Mouse (Mus musculus) C2C12 (cell line): ENCODE data around the gene Gda. TPM values are rescaled to one million over a fixed set of nuclear protein-coding genes. Genes with fewer than 3 reads are reported as not detected.

Source experiments
- H3K27me3 ChIP-seq: one replicate; pipeline ENCODE4 v1.6.1; 2011; ENCODE audit not compliant: control insufficient read depth, insufficient read depth, insufficient read length
- H3K36me3 ChIP-seq: one replicate; pipeline ENCODE4 v1.6.1; 2011; ENCODE audit not compliant: control insufficient read depth, insufficient read depth
- H3K4me3 ChIP-seq: one replicate; pipeline ENCODE4 v1.5.1; 2011; ENCODE audit warnings: mild to moderate bottlenecking, control low read depth; ENCODE audit not compliant: poor library complexity, insufficient read depth, severe bottlenecking
- H3K79me2 ChIP-seq: one replicate; pipeline ENCODE4 v1.6.1; 2011; ENCODE audit not compliant: control insufficient read depth, insufficient read depth
- H3K79me3 ChIP-seq: one replicate; pipeline ENCODE4 v1.6.1; 2011; ENCODE audit warnings: low read depth, control low read depth
- H3ac ChIP-seq: one replicate; pipeline ENCODE3; 2011; ENCODE audit warnings: low read depth; ENCODE audit not compliant: control insufficient read depth, insufficient read length
- CEBPB ChIP-seq: IDR thresholded peaks from one replicate; pipeline ENCODE4 v1.6.1; 2011; ENCODE audit warnings: low read depth, mild to moderate bottlenecking, control low read depth, moderate library complexity
- CTCF ChIP-seq: IDR thresholded peaks from one replicate; pipeline ENCODE4 v1.5.1; 2011; ENCODE audit not compliant: control insufficient read depth, insufficient read depth, insufficient read length
- FOSL1 ChIP-seq: IDR thresholded peaks from one replicate; pipeline ENCODE4 v1.8.0; 2011; ENCODE audit warnings: mild to moderate bottlenecking, low read length; ENCODE audit not compliant: poor library complexity, insufficient read depth, severe bottlenecking
- MAX ChIP-seq: IDR thresholded peaks from one replicate; pipeline ENCODE4 v1.6.1; 2011; ENCODE audit warnings: mild to moderate bottlenecking, control low read depth
- MYOD1 ChIP-seq: IDR thresholded peaks from one replicate; pipeline ENCODE4 v1.6.1; 2011; ENCODE audit warnings: low read depth; ENCODE audit not compliant: control insufficient read depth, insufficient read length
- MYOG ChIP-seq: IDR thresholded peaks from one replicate; pipeline ENCODE4 v1.6.1; 2011; ENCODE audit not compliant: control insufficient read depth, insufficient read length; ENCODE audit errors: extremely low read depth
- USF1 ChIP-seq: IDR thresholded peaks from one replicate; pipeline ENCODE4 v1.6.1; 2011; ENCODE audit warnings: low read depth, mild to moderate bottlenecking, control low read depth, moderate library complexity
- polyA plus RNA-seq: library from polyadenylated mRNA; unstranded; fragments of >200 nt; fragmentation: generic; extraction: Trizol; gene quantifications from one replicate; pipeline ENCODE4 v1.2.1, GENCODE M21; 2012; ENCODE audit warnings: missing spikeins

The Gda gene
- polyA plus RNA-seq, 1 experiment = 0.14 TPM

GRCm38 (mm10) chr19:21472121-21472780, 994 bp downstream of the Gda start:
- Histone ChIP-seq H3K79me2 (no peaks in the 10 kb centered on the region), H3K4me3 (no peak overlapping the region), H3K36me3 (no peaks in the 10 kb centered on the region), H3K27me3 (no peaks in the 10 kb centered on the region), H3ac (no peak overlapping the region), H3K79me3 (no peaks in the 10 kb centered on the region)
- TF ChIP-seq USF1 = no peak
- TF ChIP-seq CTCF = no peak
- no peak for TF ChIP-seq MYOD1
- no peak for TF ChIP-seq FOSL1
- no peak for TF ChIP-seq CEBPB

- no peaks in the 10 kb centered on the region for H3K36me3 ChIP-seq
- H3K27me3 ChIP-seq = no peaks in the 10 kb centered on the region
- H3K79me2 ChIP-seq = no peaks in the 10 kb centered on the region
- TF ChIP-seq FOSL1 = no peak
- no peak for TF ChIP-seq MYOD1
- no peak for TF ChIP-seq MYOG
- no peak for TF ChIP-seq CEBPB
- TF ChIP-seq MAX = no peak
- TF ChIP-seq USF1 = no peak
- TF ChIP-seq CTCF = no peak
- H3K79me3 ChIP-seq = no peaks in the 10 kb centered on the region
- H3ac ChIP-seq = no peak overlapping the region
- H3K4me3 ChIP-seq = no peak overlapping the region
Measured at GRCm38 (mm10) chr19:21461221-21461960, 11.9 kb downstream of the Gda start.

- no peaks in the 10 kb centered on the region for H3K79me2 ChIP-seq
- H3K36me3 ChIP-seq = no peaks in the 10 kb centered on the region
- H3ac ChIP-seq = no peak overlapping the region
- no peaks in the 10 kb centered on the region for H3K27me3 ChIP-seq
- TF ChIP-seq CTCF (no peak), MYOG (no peak), MAX (no peak), FOSL1 (no peak), MYOD1 (no peak), CEBPB (no peak)
- H3K4me3 ChIP-seq = no peak overlapping the region
- no peaks in the 10 kb centered on the region for H3K79me3 ChIP-seq
Measured at GRCm38 (mm10) chr19:21457461-21457860, 15.8 kb downstream of the Gda start.

- no peaks in the 10 kb centered on the region for H3K79me3 ChIP-seq
- H3K27me3 ChIP-seq = no peaks in the 10 kb centered on the region
- H3K79me2 ChIP-seq = no peaks in the 10 kb centered on the region
- no peak overlapping the region for H3K4me3 ChIP-seq
- no peak for TF ChIP-seq MYOG
- no peak for TF ChIP-seq MYOD1
- no peak for TF ChIP-seq CTCF
- TF ChIP-seq CEBPB = no peak
- TF ChIP-seq MAX = no peak
- TF ChIP-seq FOSL1 = no peak
- TF ChIP-seq USF1 = no peak
- H3ac ChIP-seq = no peak overlapping the region
- no peaks in the 10 kb centered on the region for H3K36me3 ChIP-seq
Measured at GRCm38 (mm10) chr19:21441787-21442186, 31.5 kb downstream of the Gda start.

GRCm38 (mm10) chr19:21440841-21441240, 32.4 kb downstream of the Gda start:
- Histone ChIP-seq H3K79me3 (no peaks in the 10 kb centered on the region), H3K36me3 (no peaks in the 10 kb centered on the region), H3ac (no peak overlapping the region), H3K27me3 (no peaks in the 10 kb centered on the region), H3K4me3 (no peak overlapping the region), H3K79me2 (no peaks in the 10 kb centered on the region)
- TF ChIP-seq MYOG = no peak
- no peak for TF ChIP-seq CTCF
- TF ChIP-seq MAX = no peak
- no peak for TF ChIP-seq MYOD1
- no peak for TF ChIP-seq FOSL1
- no peak for TF ChIP-seq USF1
- no peak for TF ChIP-seq CEBPB

- Histone ChIP-seq H3ac (no peak overlapping the region), H3K27me3 (no peaks in the 10 kb centered on the region), H3K36me3 (no peaks in the 10 kb centered on the region), H3K79me2 (no peaks in the 10 kb centered on the region), H3K4me3 (no peak overlapping the region), H3K79me3 (no peaks in the 10 kb centered on the region)
- TF ChIP-seq CTCF = no peak
- no peak for TF ChIP-seq MAX
- no peak for TF ChIP-seq FOSL1
- no peak for TF ChIP-seq USF1
- TF ChIP-seq MYOG = no peak
- TF ChIP-seq MYOD1 = no peak
- TF ChIP-seq CEBPB = no peak
Measured at GRCm38 (mm10) chr19:21439141-21439737, 34.0 kb downstream of the Gda start.
